Mouse (Mus musculus): ENCODE results near the gene Otos. TPM values are rescaled to one million over a fixed set of nuclear protein-coding genes. Genes with fewer than 3 reads are reported as not detected.

The Otos gene
- 0.07 and 0.33 TPM in 2 replicates for polyA plus RNA-seq (2015; fragmentation: Nextera tagmentation; extraction: Ambion mirVana)

- Histone ChIP-seq H3K36me3 (ENCODE audit: control insufficient read depth, insufficient read depth) (no peaks in the 10 kb centered on the region), H3K27ac (ENCODE audit: low read length) (no peak within 1 kb of the TSS), H3K27me3 (replicated peaks; ENCODE audit: control insufficient read depth, insufficient read depth, low read length) (no peaks in the 10 kb centered on the region), H3K4me2 (ENCODE audit: low read length) (no peak within 1 kb of the TSS), H3K4me1 (replicated peaks; ENCODE audit: control insufficient read depth, insufficient read depth, low read length) (0 out of 2 replicates have a peak, but pooled peaks cover 2% of the 10 kb centered on the region), H3K4me3 (replicated peaks; ENCODE audit: low read length) (no peak within 1 kb of the TSS), H3K9me3 (ENCODE audit: control insufficient read depth, low read length) (no peaks in the 10 kb centered on the region), H3K9ac (replicated peaks; ENCODE audit: low read depth, low read length) (peak within 1 kb of the TSS; percentile 26; the same call in 1 of the 2 replicates)
- WGBS, result 24% methylated on average over 8 of the region's 8 CpGs
- ATAC-seq, result peak; percentile 52
These were observed at the start of gene Otos for GRCm38 (mm10) chr1:92648673-92649072. Gene Otos (minus strand): TSS chr1:92648841.

GRCm38 (mm10) chr1:92696848-92697247, 48.2 kb upstream of the Otos start:
- H3K36me3 ChIP-seq (ENCODE audit: control insufficient read depth, insufficient read depth), result no peaks in the 10 kb centered on the region
- 24% methylated on average over 4 of the region's 4 CpGs for WGBS
- H3K4me2 ChIP-seq (ENCODE audit: low read length), result no peak overlapping the region
- H3K4me1 ChIP-seq (replicated peaks; ENCODE audit: control insufficient read depth, insufficient read depth, low read length), result peaks cover 26% of the 10 kb centered on the region
- peak; percentile 54; the same call in 1 of the 2 replicates for ATAC-seq
- no peaks in the 10 kb centered on the region for H3K9me3 ChIP-seq (ENCODE audit: control insufficient read depth, low read length)
- no peaks in the 10 kb centered on the region for H3K27me3 ChIP-seq (replicated peaks; ENCODE audit: control insufficient read depth, insufficient read depth, low read length)
- no peak overlapping the region for H3K27ac ChIP-seq (ENCODE audit: low read length)
- no peak overlapping the region for H3K4me3 ChIP-seq (replicated peaks; ENCODE audit: low read length)
- H3K9ac ChIP-seq (replicated peaks; ENCODE audit: low read depth, low read length), result no peak overlapping the region

GRCm38 (mm10) chr1:92695751-92696150, 47.1 kb upstream of the Otos start:
- no peaks in the 10 kb centered on the region for H3K27me3 ChIP-seq (replicated peaks; ENCODE audit: control insufficient read depth, insufficient read depth, low read length)
- no peak overlapping the region for H3K4me3 ChIP-seq (replicated peaks; ENCODE audit: low read length)
- no peaks in the 10 kb centered on the region for H3K36me3 ChIP-seq (ENCODE audit: control insufficient read depth, insufficient read depth)
- H3K4me2 ChIP-seq (ENCODE audit: low read length), result no peak overlapping the region
- H3K9ac ChIP-seq (replicated peaks; ENCODE audit: low read depth, low read length), result no peak overlapping the region
- 86% methylated on average over 5 of the region's 5 CpGs for WGBS
- no peak for ATAC-seq
- H3K4me1 ChIP-seq (replicated peaks; ENCODE audit: control insufficient read depth, insufficient read depth, low read length), result peaks cover 26% of the 10 kb centered on the region
- H3K27ac ChIP-seq (ENCODE audit: low read length), result no peak overlapping the region
- no peaks in the 10 kb centered on the region for H3K9me3 ChIP-seq (ENCODE audit: control insufficient read depth, low read length)

- H3K27me3 ChIP-seq (replicated peaks; ENCODE audit: control insufficient read depth, insufficient read depth, low read length), result no peaks in the 10 kb centered on the region
- H3K4me2 ChIP-seq (ENCODE audit: low read length), result no peak overlapping the region
- ATAC-seq, result no peak
- H3K9me3 ChIP-seq (ENCODE audit: control insufficient read depth, low read length), result no peaks in the 10 kb centered on the region
- H3K9ac ChIP-seq (replicated peaks; ENCODE audit: low read depth, low read length), result no peak overlapping the region
- peak overlapping the region; percentile 28; the same call in 1 of the 2 replicates for H3K27ac ChIP-seq (ENCODE audit: low read length)
- H3K4me3 ChIP-seq (replicated peaks; ENCODE audit: low read length), result no peak overlapping the region
- WGBS, result 81% methylated on average over 3 of the region's 3 CpGs
- no peaks in the 10 kb centered on the region for H3K36me3 ChIP-seq (ENCODE audit: control insufficient read depth, insufficient read depth)
- no peaks in the 10 kb centered on the region; the same call in 1 of the 2 replicates for H3K4me1 ChIP-seq (replicated peaks; ENCODE audit: control insufficient read depth, insufficient read depth, low read length)
These were observed 42.7 kb upstream of the Otos start for GRCm38 (mm10) chr1:92691166-92691844.

GRCm38 (mm10) chr1:92686994-92687393, 38.4 kb upstream of the Otos start:
- no peak overlapping the region for H3K9ac ChIP-seq (replicated peaks; ENCODE audit: low read depth, low read length)
- H3K4me3 ChIP-seq (replicated peaks; ENCODE audit: low read length), result no peak overlapping the region
- H3K27me3 ChIP-seq (replicated peaks; ENCODE audit: control insufficient read depth, insufficient read depth, low read length), result no peaks in the 10 kb centered on the region
- no peaks in the 10 kb centered on the region for H3K36me3 ChIP-seq (ENCODE audit: control insufficient read depth, insufficient read depth)
- H3K4me2 ChIP-seq (ENCODE audit: low read length), result no peak overlapping the region
- ATAC-seq, result no peak
- H3K27ac ChIP-seq (ENCODE audit: low read length), result no peak overlapping the region
- no peaks in the 10 kb centered on the region; the same call in 1 of the 2 replicates for H3K4me1 ChIP-seq (replicated peaks; ENCODE audit: control insufficient read depth, insufficient read depth, low read length)
- H3K9me3 ChIP-seq (ENCODE audit: control insufficient read depth, low read length), result no peaks in the 10 kb centered on the region
- 64% methylated on average over 8 of the region's 8 CpGs for WGBS

GRCm38 (mm10) chr1:92683151-92683550, 34.5 kb upstream of the Otos start:
- H3K27ac ChIP-seq (ENCODE audit: low read length), result no peak overlapping the region
- H3K4me2 ChIP-seq (ENCODE audit: low read length), result no peak overlapping the region
- no peak overlapping the region for H3K4me3 ChIP-seq (replicated peaks; ENCODE audit: low read length)
- H3K9me3 ChIP-seq (ENCODE audit: control insufficient read depth, low read length), result no peaks in the 10 kb centered on the region
- H3K4me1 ChIP-seq (replicated peaks; ENCODE audit: control insufficient read depth, insufficient read depth, low read length), result peaks cover 8% of the 10 kb centered on the region; the same call in 1 of the 2 replicates
- no peaks in the 10 kb centered on the region for H3K36me3 ChIP-seq (ENCODE audit: control insufficient read depth, insufficient read depth)
- H3K9ac ChIP-seq (replicated peaks; ENCODE audit: low read depth, low read length), result no peak overlapping the region
- ATAC-seq, result no peak
- H3K27me3 ChIP-seq (replicated peaks; ENCODE audit: control insufficient read depth, insufficient read depth, low read length), result no peaks in the 10 kb centered on the region
- 87% methylated on average over 8 of the region's 8 CpGs for WGBS

- Histone ChIP-seq H3K4me1 (replicated peaks; ENCODE audit: control insufficient read depth, insufficient read depth, low read length) (peaks cover 8% of the 10 kb centered on the region; the same call in 1 of the 2 replicates), H3K27ac (ENCODE audit: low read length) (0 out of 2 replicates have a peak overlapping the region, but pooled peaks have one; percentile 2), H3K27me3 (replicated peaks; ENCODE audit: control insufficient read depth, insufficient read depth, low read length) (no peaks in the 10 kb centered on the region), H3K4me2 (ENCODE audit: low read length) (no peak overlapping the region), H3K4me3 (replicated peaks; ENCODE audit: low read length) (no peak overlapping the region), H3K9me3 (ENCODE audit: control insufficient read depth, low read length) (no peaks in the 10 kb centered on the region), H3K36me3 (ENCODE audit: control insufficient read depth, insufficient read depth) (no peaks in the 10 kb centered on the region), H3K9ac (replicated peaks; ENCODE audit: low read depth, low read length) (no peak overlapping the region)
- ATAC-seq, result peak; percentile 76
- 17% methylated on average over 16 of the region's 16 CpGs for WGBS
These were observed 32.3 kb upstream of the Otos start for GRCm38 (mm10) chr1:92680668-92681603.

GRCm38 (mm10) chr1:92678757-92679156, 30.1 kb upstream of the Otos start:
- 91% methylated on average over 5 of the region's 5 CpGs for WGBS

GRCm38 (mm10) chr1:92676676-92676975, 28.0 kb upstream of the Otos start:
- H3K4me1 ChIP-seq (replicated peaks; ENCODE audit: control insufficient read depth, insufficient read depth, low read length), result peaks cover 8% of the 10 kb centered on the region; the same call in 1 of the 2 replicates
- no peaks in the 10 kb centered on the region for H3K9me3 ChIP-seq (ENCODE audit: control insufficient read depth, low read length)
- no peaks in the 10 kb centered on the region for H3K36me3 ChIP-seq (ENCODE audit: control insufficient read depth, insufficient read depth)
- H3K27me3 ChIP-seq (replicated peaks; ENCODE audit: control insufficient read depth, insufficient read depth, low read length), result no peaks in the 10 kb centered on the region
- H3K4me3 ChIP-seq (replicated peaks; ENCODE audit: low read length), result no peak overlapping the region
- no peak overlapping the region for H3K27ac ChIP-seq (ENCODE audit: low read length)
- no peak overlapping the region for H3K9ac ChIP-seq (replicated peaks; ENCODE audit: low read depth, low read length)
- no peak overlapping the region for H3K4me2 ChIP-seq (ENCODE audit: low read length)
- 87% methylated on average over 3 of the region's 3 CpGs for WGBS
- no peak for ATAC-seq

More at GRCm38 (mm10) chr1:92678757-92679156, 30.1 kb upstream of the Otos start:
- H3K4me1 ChIP-seq (replicated peaks; ENCODE audit: control insufficient read depth, insufficient read depth, low read length), result peaks cover 8% of the 10 kb centered on the region; the same call in 1 of the 2 replicates
- no peak overlapping the region for H3K4me2 ChIP-seq (ENCODE audit: low read length)
- no peak overlapping the region for H3K4me3 ChIP-seq (replicated peaks; ENCODE audit: low read length)
- ATAC-seq, result no peak
- H3K9me3 ChIP-seq (ENCODE audit: control insufficient read depth, low read length), result no peaks in the 10 kb centered on the region
- H3K27me3 ChIP-seq (replicated peaks; ENCODE audit: control insufficient read depth, insufficient read depth, low read length), result no peaks in the 10 kb centered on the region
- H3K27ac ChIP-seq (ENCODE audit: low read length), result no peak overlapping the region
- no peak overlapping the region for H3K9ac ChIP-seq (replicated peaks; ENCODE audit: low read depth, low read length)
- no peaks in the 10 kb centered on the region for H3K36me3 ChIP-seq (ENCODE audit: control insufficient read depth, insufficient read depth)

Measured in forebrain, embryonic 16.5 days (tissue).